Mouse (Mus musculus): ENCODE measurements at regions not wholly inside any gene's neighbourhood (a gene's known extent, or its start where the extent isn't known, plus 50 kb on each side); places are given as distances from the start of the nearest gene placed in this dataset.
"Not testable (repeated sequence)": the region's sequence is repeated elsewhere in the genome, so short reads cannot be mapped to it uniquely, and the experiment has no call there.

DNA sequence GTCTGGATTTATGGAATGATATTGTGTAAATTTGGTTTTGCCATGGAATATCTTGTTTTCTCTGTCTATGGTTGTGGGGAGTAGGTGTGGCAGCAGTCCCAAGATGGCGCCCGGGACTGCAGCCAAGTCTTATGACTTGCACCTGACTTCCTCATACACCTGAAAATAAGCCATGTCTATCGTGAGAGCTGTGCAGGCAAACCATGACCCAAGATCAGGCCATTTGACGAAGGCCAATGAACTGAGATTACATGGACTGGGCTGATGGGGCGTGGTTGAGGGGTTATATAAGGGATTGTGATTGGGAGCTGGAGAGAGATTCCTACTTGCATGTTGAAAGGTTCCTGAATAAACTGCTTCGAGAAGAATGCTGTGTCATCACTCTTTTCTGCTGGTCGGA is 139.5 kb downstream of the Slc6a15 start:
- DNase-seq, result not testable (repeated sequence)

DNA sequence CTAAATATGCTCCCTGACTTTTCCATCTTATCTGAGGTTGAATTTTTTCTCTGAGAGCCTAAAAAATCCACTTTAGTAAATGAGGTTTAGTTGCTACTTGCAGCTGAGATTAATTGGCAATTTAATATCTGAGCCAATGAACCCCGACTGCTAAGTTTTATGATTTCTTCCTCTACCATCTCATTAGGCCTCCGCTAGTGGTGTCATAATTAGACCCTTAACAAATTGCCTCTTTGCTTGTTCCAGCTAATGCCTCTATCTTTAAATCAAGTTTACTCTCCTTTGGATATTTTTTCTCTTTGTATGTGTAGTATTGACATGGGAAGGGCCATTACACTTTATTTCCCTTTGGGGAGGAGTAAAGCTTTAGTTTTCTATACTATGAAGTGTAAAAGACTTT is 176.9 kb downstream of the Slc6a15 start:
- no peak for DNase-seq

DNA sequence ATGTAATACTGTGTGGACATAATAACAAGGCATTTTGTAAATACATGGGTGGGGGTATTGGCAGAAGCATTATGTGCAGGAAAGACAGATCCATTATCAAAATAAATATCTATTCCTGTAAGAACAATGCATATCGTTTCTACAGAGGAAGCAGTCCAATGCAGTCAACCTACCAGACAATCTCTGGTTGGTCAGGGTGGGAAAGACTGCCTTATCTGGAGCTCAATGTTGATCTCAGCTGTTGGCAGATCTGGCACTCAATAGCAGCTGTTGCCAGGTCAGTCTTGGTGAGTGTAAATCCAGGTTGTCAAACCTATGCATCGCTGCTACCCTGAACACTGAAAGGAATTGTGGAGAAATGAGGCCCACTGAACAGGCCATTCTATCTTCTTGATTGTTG is 181.9 kb downstream of the Slc6a15 start:
- DNase-seq, result no peak

DNA sequence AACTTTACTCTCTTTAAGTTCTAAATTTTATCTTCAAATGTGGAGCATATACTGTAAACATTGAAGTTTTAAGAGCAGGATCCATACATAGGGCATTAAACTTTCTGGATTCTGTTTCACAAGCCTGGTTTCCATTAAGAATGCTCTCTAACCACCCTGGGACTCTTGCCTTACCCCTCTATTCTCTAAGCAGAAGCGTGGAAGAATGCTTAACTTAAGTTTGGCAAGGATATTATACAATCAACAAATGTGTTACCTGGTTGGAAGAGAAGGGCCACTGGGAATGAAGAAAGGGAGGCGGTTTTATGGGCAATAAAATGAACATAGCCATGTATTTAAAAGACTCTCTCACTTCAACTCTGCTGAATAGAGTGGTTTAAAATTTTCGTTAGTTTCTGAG is 217.5 kb downstream of the Slc6a15 start:
- no peak for DNase-seq

DNA sequence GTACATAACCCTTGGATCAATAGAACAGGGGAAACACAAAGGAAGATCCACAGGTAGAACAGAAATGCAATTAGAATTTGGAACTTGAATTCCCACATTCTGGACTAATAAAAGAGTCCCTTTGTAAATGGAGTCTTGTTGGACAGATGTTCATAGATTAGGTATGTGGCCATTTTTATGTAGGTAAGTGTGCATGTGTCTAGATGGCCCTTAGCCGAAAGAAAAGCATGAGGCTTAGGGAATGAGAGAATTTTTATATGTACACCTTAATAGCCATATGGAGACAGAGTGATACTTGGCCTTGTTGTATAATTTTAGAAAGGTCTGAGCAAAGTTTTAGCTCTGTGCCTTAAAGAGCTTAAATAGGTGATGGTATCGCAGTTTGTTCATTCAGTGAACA is 217.9 kb downstream of the Slc6a15 start:
- DNase-seq, result no peak

DNA sequence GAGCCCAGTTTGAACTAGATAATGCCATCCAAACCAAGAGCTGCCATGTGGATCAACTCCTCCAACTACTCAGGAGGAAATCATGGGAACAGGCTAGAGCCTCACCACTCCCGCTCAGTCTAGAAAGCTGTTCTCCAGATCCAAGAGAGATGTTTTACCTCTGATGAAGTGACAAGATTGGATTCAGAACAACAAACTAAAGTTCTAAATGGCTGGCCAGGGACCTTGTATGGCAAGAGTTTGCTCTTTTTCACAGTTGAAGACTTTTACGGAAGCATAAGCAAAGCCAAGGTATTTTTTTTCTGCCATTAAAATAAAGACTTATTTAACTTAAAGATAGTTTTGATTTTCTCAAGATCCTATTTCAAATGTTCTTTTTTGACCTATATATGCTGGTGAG is 224.4 kb downstream of the Slc6a15 start:
- DNase-seq, result no peak

DNA sequence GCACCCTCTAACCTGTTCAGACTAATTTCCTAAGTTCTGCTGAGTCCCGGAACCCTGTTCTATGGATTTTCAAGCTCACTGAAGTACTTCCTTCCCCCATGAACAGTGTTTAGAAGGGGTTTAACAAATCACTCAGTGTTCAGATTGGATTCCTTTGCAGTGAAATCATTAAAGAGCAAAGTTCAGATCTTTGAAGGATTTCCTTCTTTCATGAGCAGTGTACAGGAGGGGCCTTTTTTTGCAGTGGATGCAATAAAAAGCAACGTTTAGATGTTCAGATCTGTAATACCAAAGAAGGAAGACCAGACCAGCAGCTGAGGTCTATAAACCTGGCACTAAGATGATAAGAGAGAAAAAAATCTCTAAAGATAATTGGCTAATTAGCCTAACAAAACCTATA is 273.6 kb downstream of the Slc6a15 start:
- DNase-seq, result no peak

DNA sequence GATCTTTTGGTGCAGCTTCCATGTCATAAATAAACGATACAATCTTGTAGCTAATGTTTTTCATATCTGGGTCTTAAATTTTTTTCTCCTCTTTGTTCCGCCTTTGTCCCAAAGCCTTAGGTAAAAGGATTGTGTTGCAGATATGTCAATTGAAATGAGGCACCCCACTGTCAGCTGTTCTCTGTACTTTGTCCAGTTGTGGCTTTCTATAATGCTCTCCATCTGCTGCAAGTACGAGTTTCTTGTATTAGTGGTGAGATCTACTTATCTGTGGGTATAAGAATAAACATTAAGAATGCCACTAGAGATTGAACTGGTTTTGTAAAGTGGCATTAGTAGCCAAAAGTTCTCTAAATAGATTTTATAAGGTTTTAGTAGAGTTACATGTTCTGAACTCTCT is 282.3 kb downstream of the Slc6a15 start:
- DNase-seq, result no peak

DNA sequence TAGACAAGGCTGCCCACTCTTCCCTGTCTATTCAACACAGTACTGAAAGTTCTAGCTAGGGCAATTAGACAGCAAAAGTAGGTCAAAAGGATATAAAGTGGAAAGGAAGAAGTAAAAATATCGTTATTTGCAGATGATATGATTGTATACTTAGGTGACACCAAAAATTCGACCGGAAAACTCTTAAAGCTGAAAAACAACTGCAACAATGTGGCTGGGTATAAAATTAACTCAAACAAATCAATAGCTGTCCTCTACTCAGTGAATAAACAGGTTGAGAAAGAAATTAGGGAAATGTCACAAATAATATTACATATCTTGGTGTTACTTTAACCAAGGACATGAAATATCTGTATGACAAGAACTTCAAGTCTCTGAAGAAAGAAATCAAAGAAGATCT is 305.5 kb downstream of the Slc6a15 start:
- DNase-seq, result no peak

DNA sequence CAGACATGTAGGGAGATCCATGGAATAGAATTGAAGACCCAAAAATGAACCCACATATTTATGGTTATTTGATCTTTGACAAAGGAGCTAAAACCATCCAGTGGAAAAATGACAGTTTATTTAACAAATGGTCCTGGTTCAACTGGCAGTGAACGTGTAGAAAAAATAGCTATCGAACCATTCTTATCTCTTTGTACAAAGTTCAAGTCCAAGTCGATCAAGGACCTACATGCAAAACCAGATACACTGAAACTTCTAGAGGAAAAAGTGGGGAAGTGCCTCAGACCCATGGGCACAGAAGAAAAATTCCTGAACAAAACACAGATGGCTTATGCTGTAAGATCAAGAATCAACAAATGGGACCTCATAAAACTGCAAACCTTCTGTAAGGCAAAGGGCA is 306.2 kb downstream of the Slc6a15 start:
- DNase-seq, result no peak

DNA sequence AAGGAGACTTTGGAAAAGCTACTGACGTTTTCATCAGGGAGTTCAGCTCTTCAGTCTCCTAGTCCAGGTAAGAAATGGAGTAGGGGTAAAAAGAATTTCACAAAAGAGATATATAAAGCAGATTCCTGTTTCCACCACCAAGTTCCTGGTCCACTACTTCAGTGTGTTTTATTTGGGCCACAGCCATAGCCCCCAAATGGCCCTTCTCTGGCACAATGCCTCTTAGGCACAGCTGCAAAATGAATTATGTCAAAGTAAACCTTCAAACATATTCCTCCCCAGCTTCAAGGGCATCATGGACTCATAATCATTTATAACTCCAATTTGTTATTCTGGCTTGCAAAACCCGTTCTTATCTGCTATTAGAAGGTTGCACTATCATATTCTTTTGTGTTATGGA is 325.1 kb downstream of the Slc6a15 start:
- DNase-seq, result no peak

DNA sequence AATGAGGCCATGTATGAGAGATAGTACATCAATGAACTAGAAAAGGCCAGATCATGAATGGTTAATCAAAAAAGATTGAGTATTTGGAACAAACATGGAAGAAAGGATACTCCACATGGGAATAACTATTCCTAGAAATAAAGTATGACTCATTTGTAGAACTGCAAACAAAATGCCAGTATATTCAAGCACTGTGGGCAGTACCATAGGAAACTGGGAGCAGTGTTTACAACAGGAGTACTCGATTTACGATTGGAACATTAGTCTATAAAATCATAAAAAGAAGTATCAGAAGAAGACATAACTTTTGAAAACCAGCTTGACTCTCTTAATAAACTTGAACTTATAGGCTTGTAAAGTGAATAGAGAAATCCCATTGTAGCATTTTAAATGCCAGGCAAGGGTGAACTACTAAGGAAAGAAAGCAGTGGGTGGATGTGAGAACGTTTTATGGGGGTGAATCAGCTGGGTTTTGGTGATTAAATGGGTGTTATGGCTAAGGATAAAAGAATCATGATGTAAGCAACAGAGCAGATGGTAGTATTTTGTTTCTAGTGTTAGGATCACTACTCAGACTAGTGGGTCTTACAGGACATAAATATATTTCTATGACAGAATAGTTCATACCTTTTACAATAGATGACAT is 347.6 kb downstream of the Slc6a15 start:
- no peak for DNase-seq

DNA sequence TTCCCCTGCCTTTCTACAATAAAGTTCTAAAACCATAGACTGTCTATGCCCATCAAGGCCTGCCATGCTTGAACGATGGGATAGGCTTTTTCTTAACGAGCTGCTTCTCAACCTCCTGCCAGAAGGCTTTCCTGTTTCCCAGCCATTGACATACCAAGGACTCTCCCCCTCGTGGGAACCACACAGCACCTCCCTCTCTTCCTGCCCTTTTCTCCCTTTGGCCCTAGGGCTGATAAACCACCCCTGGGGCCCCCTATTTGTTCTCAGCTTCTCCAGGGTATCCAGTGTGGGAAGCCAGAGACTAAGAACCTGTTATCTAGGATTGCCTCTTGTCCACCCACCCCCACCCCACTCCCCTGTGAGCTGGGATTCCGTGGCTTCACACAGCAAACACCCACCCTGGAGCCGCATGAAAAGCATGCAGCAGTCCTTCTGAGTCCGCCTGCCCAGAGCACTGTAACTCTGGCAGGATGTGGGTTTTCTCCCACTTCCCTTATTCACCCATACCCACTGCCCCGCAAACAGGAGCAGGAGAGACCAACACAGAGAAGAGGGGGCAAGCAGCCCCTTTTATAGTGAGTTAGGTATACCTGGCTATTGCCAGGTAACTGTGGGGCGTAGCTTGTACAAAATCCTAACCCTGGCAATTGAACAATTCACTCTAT is 351.5 kb downstream of the Slc6a15 start:
- DNase-seq, result no peak

DNA sequence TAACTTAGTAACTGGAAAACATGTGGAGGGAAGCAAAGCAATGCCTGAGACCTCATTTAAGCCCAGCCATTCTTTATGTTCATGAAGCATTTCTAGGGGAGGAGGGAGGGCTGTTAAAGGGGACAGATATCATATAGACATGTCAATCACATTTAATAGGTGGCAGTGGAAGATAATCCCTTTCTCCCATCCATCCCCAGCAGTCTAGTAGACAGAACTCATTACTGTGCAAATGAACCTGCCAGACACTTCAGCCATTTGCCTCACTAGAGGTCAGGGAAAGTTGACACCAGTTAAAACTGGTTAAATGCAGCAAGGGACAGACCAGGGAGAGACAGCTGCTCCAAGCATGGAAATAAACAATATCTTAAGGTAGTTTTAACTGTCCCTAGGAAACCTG is 359.1 kb downstream of the Slc6a15 start:
- no peak for DNase-seq

DNA sequence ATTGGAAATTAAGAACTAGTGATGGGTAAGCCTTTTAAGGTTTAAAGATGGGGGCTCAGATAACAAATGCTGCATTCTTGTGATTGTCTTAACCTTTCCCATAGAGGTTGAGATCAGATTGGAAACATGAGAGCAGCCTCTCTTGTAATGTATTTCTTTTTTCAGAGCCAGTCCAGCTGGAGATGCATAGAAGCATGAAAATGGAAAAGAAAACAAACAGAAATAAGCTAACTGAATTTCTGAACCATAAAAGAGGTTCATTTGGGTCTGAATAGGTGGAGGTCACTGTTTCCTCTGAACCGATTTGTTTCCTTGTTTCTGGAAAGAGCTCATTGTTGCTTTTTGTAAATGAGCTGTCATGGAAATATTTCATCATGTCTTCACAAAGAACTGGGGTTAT is 363.9 kb downstream of the Slc6a15 start:
- DNase-seq, result no peak

DNA sequence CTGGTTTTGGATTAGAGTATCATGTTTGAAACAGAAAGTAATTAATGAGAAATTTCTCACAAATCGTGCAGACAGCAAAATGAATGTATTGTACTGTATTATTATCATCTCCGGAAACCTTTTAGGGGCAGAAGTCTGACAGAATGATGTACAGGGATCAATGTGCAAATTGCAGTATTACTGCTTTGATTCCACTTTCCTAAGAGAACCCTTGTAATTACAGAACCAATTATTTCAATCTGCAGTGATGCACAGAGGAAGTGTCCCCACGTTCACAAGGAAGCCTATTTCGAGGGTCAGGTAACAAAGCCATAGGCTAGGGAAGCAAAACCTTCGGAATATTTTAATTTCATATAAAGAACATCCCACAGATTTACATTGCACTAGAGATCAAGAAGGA is 364.4 kb downstream of the Slc6a15 start:
- no peak for DNase-seq

DNA sequence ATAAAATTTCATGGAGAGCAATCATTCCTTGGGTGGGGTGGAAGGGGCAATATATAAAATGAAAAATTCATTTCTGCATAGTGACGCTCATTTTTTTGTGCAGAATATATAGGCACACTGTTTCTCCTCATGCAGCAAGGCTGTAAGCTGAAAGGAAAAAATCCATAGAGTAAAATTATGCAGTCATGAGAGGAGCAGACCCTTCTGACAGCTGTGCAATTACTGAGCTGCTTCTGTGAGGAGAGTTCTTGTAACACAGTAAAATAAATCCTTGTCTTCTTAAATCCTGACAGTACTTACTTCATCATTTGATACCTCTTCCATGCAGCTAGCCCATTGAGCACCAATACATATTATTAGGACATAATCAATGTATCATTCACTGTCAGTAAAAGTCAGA is 362.7 kb upstream of the Gm21293 start:
- DNase-seq, result no peak

DNA sequence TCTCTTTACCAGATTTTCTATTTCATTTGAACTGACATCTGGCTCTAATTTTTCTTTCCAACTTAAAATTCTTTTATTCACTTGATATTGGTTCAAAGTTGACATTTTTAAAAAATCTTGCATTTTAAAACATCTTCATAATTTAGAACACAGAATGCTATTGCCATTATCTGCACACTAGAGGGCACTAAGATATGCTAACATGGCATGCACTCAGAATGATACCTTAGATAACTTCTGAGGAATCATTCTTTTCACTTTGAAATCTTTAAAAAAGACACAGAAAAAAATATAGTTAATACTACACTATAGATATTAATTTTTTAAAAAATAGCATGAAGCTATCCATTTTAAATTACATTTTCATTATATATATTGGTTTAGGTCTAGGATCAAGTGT is 357.9 kb upstream of the Gm21293 start:
- no peak for DNase-seq

DNA sequence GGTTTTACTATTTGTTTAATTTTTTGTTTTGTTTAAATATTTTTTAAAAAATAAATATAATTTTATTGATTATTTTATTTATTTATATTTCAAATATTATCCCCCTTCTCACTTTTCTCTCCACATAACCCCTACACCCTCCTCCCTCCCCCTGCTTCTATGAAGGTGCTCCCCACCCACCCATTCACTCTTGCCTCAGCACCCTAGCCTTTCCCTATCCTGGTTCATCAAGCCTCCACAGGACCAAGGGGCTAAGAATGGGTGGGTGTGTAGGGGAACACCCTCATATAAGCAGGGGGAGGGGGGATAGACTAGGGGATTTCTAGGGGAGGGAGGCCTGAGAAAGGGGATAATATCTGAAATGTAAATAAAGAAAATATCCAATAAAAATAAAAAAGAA is 313.7 kb upstream of the Gm21293 start:
- DNase-seq, result no peak

DNA sequence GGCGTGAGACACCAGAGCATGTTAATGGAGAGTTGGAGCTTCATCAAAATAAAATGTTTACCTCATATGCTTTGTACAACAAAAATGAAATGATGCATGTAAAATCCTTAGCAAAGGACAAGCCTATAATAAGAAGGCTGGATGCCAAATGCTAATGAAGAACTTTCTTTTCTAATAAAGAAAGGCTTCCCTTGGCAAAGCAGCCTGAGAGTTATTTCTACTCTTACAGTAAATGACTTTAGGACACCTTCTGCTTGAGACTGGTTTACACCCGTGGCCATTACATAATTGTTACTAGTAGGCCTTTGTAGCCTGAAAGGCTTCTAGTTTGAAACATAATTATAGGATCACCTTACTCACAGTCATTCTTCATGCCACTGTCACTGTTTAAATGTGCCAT is 310.7 kb upstream of the Gm21293 start:
- no peak for DNase-seq

DNA sequence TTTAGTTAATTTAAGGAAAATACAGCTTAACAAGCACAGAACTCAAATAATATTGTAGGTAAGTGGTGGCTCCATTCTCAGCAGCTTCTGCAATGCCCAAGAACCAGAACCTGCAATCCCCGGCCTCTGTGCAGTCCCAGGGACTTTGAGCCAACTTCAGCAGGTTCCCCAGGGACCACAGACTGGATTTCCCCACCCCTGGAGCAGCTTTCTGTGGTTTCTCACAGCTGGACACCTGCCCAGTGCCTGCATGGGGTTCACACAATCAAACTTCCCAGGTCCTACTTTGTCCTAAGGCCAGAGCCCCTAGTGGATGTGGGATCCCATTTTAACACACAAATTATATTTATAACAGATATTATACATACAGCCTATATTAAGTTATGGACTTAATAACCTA is 287.6 kb upstream of the Gm21293 start:
- peak in 1 of 2 experiments; percentile 40 for DNase-seq

DNA sequence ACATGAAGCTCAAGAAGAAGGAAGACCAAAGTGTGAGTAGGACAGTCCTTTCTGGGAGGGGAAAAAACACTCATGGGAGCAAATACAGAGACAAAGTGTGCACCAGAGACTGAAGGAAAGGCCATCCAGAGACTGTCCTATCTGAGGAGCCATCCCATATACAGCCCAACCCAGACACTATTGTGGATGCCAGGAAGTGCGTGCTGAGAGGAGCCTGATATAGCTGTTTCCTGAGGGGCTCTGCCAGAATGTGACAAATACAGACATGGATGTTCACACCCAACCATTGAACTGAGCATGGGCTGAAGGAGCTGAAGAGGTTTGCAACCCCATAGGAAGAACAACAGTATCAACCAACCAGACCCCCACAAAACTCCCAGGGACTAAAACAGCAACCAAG is 281.9 kb upstream of the Gm21293 start:
- no peak for DNase-seq

DNA sequence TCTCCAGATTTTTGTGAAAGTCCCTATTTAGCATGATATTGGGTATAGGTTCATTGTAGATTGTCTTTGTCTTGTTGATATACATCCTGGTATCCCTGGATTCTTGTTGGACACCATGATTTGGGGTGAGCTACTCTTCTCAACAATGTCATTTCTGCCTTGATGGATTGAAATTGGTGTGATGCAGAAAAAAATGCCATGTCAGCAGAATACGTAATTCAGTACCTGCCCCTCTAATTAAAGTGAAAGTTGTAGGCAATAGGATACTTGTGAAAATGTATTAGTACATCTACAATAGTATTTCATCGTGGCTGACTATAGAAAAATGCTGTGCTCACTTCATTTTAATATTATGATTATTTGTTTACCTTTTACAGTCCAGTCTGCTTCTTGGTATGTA is 280.7 kb upstream of the Gm21293 start:
- no peak for DNase-seq

DNA sequence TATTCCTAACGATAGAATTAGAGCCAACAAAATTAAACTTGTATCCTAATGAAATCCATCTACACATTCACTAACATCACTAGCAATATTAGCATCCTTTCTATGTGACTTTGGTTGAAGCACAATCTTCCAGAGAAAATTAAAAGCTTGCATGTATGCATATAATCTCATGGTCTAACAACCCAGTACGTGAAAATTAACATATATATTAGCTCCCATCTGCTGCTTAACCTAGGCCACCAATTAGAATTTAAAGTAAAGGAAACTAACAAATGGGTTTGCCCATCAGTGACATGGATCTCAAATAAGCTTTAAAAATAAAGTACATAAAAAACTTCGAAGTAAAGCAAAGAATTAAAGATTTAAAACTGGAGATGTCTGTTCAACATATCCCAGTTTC is 278.9 kb upstream of the Gm21293 start:
- DNase-seq, result no peak

DNA sequence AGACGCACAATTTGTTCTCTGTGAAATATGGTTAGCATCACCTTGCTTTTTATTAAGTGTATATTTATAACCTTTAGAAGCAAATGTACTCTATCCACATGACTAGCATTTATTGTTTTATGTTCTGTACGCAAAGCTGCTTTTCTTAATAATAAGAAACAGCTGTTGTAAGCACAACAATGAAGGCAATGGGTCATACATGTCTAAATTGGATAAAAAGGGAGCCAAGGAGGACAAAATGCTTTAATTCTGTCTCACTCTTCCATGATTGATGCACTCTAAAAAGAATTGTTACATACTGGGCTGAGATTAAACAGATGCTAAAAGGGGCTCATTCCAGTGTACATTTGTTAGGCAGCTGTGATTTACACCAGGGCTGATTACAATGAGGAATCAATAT is 232.7 kb upstream of the Gm21293 start:
- DNase-seq, result no peak

All from kidney, postnatal 25 days (tissue).